Mouse (Mus musculus) mouse trophoblast stem cell (cell line): ENCODE data around the gene B430305J03Rik.

Experiments
- in situ Hi-C, 2 experiments: fragments of 300-500 bp; cut with MseI, MboI; formaldehyde crosslinking; loops; 2 replicates in 1 of 2; 3 replicates in 1 of 2; pipeline ENCODE4 v1.15.1; 2025

Gene B430305J03Rik

GRCm38 (mm10) chr3:61348036-61348614 lies 17.6 kb downstream of the B430305J03Rik start:
- in situ Hi-C loops: no loop called here

GRCm38 (mm10) chr3:61345636-61346035 lies 20.1 kb downstream of the B430305J03Rik start:
- in situ Hi-C loops: no loop called here

- in situ Hi-C loops: no loop called here
These were observed 21.7 kb downstream of the B430305J03Rik start for GRCm38 (mm10) chr3:61344031-61344430.

- in situ Hi-C loops: no loop called here
These were observed 25.4 kb downstream of the B430305J03Rik start for GRCm38 (mm10) chr3:61340321-61340720.

GRCm38 (mm10) chr3:61337230-61337629 lies 28.5 kb downstream of the B430305J03Rik start:
- in situ Hi-C loops: no loop called here

- in situ Hi-C loops: no loop called here
These were observed 29.5 kb downstream of the B430305J03Rik start for GRCm38 (mm10) chr3:61336205-61336604.

GRCm38 (mm10) chr3:61321632-61322031 lies 44.1 kb downstream of the B430305J03Rik start:
- in situ Hi-C loops: no loop called here

- in situ Hi-C loops: no loop called here
These were observed 45.7 kb downstream of the B430305J03Rik start for GRCm38 (mm10) chr3:61320031-61320430.

- in situ Hi-C loops: no loop called here
These were observed 50.7 kb downstream of the B430305J03Rik start for GRCm38 (mm10) chr3:61315002-61315401.
